Mouse (Mus musculus): ENCODE results near the gene Ric8b.

Ric8b gene

GRCm38 (mm10) chr10:85054876-85055275, 137.5 kb downstream of the Ric8b start:
- no peak for DNase-seq (ENCODE audit: low read depth, low spot score)

Measured in ZHBTc4 (cell line).